Mouse (Mus musculus): ENCODE data around the gene Car8.
"Not testable (repeated sequence)": the region's sequence is repeated elsewhere in the genome, so short reads cannot be mapped to it uniquely, and the experiment has no call there.

Gene Car8

DNA sequence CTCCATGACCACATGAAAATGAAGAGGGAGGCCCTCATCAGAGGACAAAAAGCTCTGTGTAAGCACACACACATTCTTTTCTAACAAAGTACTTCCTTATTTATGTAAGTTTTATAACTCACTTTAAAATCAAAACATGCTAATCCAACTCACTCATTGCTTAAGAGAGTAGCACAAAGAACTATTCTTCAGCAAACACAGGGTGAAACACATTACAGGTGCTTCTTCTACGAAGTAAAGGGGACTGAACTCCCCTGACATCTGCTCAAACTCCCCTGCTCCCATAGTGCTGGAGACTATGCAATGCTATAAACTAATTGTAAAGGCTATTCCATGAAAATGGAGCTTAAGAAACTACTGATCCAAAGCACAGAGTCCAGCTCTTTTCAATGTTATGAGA lies 35.5 kb downstream of the Car8 start:
- no peak for DNase-seq (ENCODE audit: low spot score in 2 of 2)

DNA sequence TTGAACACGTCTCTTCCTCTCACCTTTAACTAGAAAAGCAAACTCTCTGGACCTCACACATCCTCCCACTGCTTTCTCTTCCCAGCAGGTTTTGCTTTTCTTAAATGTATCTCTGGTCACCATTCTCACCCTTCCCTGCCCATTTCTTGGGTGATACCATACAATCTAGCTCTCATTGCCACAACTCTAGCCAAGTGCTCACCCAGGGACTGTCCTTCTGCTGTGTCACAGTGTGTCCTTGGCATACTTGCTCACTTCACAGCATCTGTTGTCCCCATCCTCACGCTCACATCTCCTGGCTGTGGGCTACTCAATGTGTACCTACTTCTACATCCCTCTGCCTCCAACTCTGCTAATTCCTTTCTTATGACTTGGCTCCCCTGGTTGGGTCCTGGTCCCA lies 37.2 kb downstream of the Car8 start:
- DNase-seq (ENCODE audit: low spot score in 2 of 2): no peak

DNA sequence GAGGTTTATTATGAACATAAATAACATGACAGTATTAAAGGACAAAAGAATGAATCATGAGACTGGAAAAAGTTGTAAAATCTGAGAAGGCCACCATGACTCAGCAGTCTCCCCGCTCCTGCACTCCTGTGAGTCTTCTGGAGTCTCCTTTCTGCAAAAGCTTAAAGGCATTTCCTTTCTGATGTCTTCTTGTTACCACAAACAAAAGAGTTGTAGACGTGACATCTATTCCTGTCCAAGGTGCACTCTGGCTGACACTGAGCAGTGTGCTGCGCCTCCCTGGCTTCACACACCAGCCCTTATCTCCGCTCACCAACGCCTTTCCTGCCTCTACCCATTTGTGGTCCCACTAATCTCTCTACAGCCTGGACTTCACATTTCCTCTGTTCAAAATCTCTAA lies 38.8 kb downstream of the Car8 start:
- no peak for DNase-seq (ENCODE audit: low spot score in 2 of 2)

DNA sequence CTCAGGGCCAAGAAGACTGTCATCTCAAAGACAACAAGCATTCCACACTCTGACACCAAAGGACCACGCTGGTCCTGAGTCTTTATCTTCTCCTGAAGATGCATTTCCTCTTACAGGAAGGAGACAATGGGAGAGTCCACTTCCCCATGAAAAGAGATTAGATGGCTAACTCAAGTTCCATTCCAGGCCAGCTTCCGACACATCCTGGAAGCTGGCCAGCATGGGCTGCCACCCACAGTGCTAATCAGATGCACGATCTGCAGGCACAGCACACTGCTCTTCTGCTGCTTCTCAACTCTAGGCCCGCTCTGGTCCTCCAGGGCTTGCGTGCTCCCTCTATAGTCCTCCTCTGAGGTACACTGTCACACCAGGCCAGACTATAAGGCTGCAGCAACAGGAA lies 40.8 kb downstream of the Car8 start:
- DNase-seq (ENCODE audit: low spot score in 2 of 2): no peak

DNA sequence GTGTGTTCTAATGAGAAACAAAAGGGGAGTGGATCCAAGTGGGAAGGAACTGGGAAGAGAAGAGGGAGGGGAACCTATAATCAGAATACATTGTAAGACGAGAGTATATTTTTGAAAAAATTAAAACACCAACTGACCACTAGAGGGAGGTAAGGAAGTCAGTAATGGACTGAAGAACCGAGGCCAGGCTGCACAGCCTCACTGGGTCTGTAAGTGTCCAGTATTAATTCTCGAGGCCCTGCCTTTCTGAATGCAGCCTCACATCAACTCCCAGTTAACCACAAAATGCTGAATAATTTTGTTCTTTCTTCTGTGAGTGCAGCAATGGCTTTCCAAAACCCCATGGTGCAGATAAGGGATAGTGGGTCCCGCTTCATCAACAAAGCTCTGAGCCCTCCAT lies 48.4 kb downstream of the Car8 start:
- DNase-seq (ENCODE audit: low spot score in 2 of 2): no peak

DNA sequence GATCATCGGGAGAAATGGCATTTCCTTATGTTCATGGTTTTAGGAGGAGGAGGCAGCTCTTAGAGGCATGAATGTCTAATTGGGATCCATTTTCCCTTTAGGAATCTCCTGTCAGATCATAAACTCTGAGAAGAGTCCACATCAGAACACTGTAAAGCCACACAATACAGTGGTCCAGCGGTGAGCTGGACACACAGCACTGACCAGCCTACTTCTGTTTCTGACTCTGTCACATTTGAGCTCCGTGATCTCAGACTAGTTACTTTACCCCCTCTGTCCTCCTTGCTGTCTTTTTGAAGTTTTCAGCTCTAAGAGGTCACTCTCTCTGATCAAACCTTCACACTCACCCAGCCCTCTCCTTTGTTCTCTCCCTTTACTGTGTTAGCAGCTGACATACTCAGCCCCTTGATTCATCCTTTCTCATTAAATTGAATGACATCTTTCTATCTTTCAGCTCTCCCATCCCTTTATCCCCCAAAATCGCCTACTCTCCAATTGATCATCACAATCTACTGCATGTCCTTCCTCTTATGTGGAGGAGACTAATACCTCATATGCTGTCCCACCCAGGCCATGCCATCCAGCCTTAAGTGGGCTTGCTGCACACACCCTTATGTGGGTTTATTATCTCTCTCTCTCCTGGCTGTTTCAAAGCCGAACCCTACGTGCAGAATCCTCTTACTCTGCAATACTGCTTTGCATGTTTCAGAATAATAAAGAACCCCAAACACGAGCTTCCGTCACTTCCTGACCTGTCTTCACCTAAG lies 51.7 kb downstream of the Car8 start:
- no peak for DNase-seq (ENCODE audit: low spot score in 2 of 2)

DNA sequence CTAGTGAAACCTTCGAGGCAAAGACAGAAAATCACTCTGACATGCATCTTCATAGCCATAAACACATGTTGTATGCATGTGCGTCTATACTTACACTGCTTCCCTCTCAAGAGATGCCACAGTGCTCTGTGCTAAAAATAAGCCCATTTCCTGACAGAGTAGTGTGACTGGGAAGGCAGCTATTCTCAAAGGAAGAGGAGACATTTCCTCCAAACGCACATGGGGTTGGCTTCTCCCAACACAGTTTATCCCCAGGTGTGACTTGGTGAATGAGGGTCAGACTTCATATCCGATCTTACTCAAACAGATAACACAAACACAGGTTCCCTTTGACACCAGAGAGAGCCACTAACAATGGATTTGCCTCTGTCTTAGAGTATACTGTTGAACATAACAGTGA lies 58.3 kb downstream of the Car8 start:
- no peak for DNase-seq (ENCODE audit: low spot score in 2 of 2)

DNA sequence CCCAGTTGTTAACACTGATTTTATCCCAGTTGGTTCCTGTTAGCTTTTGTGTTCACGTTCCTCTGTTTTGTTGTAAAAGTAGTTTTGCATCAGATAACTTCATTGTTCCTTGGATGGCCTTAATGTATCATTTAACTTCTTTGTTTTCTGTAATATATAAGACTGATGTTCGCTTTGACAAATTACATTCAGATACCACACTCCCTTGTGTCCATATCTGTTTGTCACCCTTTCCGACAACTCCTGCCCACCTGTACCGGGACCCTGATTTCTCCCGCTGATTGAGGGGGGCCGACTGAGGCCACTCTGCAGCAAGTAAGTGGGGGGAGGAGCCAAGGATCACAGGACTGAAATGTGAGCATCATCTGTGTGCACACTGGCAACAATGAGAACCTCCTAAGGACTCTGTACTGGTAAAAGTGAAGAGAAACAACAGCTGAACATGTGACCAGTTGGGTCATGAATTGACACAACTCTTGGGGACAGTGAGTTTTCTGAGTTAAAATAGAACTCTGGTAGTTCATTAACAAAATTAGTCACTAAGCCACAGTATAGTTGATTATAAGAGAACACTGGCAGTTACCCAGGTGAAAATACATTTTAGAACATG lies 84.1 kb downstream of the Car8 start:
- no peak for DNase-seq (ENCODE audit: low spot score in 2 of 2)

DNA sequence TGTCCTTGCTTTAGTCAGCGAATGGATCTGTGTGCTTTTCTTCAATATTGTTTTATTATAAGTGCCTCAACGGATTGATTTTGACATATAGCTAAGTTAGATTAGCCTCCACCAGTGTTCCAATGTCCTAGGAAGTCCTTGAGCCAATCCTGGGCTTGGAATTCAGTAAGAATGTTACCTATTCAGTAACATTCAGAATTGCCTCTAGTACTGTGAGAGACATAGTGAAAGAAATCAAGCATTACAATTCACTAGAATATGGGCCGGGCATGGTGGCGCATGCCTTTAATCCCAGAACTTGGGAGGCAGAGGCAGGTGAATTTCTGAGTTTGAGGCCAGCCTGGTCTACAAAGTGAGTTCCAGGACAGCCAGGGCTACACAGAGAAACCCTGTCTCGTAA lies 84.9 kb downstream of the Car8 start:
- not testable (repeated sequence) for DNase-seq (ENCODE audit: low spot score in 2 of 2)

DNA sequence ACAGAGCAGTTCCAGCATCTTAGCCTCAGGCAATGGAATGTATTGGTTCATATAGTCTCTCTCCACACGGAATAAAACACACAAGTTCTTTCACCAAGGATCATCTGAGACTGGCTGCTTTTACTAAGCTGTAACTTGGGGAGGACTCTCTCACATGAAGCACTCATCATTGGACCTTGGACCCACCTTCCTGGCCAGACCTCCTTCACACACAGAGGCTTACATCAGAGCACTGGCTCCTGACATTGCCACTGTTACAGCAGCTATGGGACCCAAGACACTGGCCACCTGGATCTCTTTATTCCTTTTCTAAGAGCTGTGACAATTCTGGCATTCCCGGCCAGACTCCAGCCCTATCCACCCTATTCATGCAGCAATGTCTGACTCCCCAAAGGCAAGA lies 101.4 kb downstream of the Car8 start:
- no peak for DNase-seq (ENCODE audit: low spot score in 2 of 2)

DNA sequence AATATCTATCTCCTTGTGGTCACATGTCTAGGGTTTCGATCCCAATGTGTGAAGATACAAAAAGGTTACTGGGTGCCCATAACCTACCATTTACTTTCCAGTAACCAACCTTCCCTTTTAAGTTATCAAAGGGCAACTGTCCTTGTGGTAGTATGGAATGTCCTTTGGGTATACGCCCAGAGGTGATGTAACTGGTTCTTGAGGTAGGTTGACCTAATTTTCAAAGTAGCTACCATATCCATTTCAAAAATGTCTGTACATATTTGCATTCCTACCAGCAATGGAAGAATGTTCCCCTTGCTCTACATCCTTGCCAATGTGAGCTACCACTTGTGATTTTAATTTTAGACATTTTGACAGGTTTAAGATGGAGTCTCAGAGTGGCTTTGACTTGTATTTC lies 106.8 kb downstream of the Car8 start:
- no peak for DNase-seq (ENCODE audit: low spot score in 2 of 2)

DNA sequence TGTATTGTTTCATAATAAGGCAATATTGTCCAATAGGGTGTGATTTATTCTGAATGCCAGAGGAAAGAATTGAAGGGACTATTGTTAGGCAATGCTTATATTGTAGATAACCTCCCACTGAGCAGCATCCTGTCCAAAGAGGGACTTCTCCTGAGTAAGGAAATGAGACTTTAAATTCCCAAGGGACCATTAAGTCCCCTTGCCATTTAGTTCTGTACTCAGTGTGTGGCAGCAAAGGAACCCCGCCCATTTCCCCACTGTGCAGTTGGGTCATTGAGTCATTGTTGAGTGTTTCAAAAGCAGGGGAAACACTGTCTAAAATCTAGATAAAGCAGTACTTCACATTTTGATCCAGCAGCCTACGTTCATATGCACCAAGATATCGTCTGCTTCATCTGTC lies 125.3 kb downstream of the Car8 start:
- no peak for DNase-seq (ENCODE audit: low spot score in 2 of 2)

DNA sequence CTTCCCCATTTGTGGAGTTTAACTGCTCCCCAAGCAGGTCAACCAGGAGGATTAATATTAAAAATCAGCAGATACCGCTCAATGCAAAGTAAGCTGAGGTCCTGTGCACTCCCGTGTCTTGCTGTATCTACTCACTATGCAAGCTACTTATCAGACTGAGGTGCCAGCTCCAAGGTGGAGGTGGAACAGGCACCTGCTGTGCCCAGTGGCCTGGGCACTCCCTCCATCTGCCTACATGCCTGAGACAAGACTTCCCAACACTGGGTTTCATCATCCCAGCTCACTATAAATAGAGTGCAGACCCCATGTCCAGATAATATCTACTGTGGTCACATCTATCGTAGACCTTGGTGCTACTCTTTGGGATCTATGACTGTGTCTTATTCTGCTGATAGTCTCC lies 127.0 kb downstream of the Car8 start:
- no peak for DNase-seq (ENCODE audit: low spot score in 2 of 2)

DNA sequence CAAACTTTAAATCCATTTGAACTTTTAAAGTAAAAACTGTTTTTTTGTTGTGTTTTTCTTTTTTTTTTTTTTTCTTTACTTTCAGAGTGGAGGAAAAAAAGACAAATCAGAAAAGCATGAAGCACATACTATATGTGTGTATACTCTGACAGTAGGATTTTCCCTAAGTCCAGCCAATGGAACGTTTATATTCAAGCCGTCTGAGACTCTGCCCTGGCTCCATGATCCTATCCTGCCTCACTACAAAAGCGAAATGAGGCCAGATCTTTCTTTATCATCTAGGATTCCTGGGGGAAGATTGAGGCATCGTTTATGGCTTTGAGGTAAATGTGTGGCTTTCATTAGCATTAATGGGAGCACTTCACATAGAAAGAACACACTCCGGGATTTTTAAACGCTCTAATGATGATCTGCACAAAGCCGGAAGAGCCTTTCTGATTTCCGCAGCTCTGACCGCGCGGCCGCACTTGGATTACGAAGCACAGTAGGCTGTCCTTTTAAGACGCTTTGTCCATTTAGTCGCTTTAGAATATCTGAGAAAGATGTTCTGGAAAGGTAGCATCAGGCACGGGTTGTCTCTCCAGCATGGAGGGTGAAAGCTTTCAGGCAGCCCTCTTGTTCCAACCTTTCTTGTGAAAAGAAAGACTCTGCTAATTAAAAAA lies 128.8 kb downstream of the Car8 start:
- DNase-seq (ENCODE audit: low spot score in 2 of 2): no peak

DNA sequence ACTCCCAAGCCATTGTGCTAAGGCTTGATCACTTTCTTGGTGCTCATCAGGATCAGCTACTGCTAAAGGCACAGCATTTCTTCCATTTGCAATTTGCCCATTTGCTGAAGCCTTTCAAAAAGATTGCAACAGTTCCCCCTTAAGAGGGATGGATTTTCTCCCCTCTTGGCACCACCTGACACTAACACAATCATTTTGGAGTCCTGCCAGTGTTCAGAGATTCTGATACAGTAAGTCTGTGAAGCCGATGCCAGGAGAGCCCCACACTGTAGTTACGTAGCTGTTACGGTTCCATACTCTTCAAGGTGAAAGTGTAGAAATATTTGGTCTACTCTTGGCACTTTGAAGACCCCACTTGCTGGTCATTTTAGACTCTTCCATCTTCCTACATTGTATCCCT lies 137.4 kb downstream of the Car8 start:
- no peak for DNase-seq (ENCODE audit: low spot score in 2 of 2)

DNA sequence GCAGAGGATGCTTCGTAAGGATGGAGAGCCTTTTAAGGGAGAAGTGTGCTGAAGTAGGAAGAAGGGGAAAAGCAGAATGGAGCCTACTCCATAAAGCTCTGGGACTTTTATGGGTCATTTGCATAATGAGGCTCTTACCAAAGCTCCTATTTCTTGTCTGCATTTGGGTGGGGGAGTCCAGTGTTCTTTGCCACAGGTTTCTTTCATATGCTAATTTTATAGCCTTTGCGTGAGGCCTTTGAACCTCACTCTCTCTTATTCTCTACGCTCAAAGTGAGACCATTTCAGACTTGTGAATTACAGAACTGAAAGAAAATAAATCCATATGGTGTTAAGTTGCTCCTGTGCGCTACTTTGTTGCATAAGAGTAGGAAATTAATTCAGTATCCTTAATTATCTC lies 140.8 kb downstream of the Car8 start:
- no peak for DNase-seq (ENCODE audit: low spot score in 2 of 2)

DNA sequence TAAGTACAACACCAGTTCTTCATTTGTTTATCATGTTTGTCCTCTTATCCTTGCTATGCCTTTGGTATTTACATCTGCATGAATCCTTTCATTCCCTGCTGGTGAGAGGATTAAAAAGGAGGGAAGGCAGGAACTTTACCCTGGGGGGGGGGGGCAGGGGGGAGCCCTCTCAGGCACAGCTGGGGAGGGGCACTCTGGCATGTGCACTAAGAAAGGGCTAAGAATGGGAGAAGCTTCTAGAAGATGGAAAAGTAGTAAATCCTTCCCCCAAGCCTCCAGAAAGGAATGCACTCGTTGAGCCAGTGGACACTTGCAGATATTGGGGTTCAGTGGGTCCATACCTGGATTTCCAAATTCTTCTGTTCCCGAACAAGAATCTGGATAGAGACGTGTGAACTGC lies 141.2 kb downstream of the Car8 start:
- DNase-seq (ENCODE audit: low spot score in 2 of 2): no peak

DNA sequence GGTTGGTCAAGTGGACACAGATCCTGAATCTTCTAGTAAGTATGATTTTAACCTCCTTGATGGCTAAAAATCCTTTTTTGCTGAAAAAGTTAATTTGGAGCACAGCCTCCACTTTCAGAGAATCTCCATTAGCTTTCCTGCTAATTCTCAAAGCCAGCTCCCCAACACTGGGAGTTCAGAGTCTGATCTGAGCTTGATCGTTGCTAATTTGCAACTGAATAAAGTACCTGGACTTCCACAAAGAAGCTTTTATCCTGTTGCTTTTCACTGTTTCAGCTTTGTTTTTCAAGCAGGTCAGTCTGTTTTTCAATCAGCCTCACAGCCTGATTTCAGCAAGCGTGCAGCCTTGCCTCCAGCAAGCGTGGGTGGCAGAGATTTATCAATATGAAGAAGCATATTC lies 145.3 kb downstream of the Car8 start:
- DNase-seq (ENCODE audit: low spot score in 2 of 2): not testable (repeated sequence)

Data from spleen, postnatal 36 days (tissue).